Mouse (Mus musculus) heart, embryonic 14.5 days (tissue): ENCODE data around the gene Slc6a12. TPM values are rescaled to one million over a fixed set of nuclear protein-coding genes. Genes with fewer than 3 reads are reported as not detected.

ENCODE experiments used
- ATAC-seq: fragments of 200-750 bp; cut with Nextera tagmentation; 2 replicates; pipeline ENCODE4 v1.8.0; 2017; ENCODE audit warnings: low read depth, moderate TSS enrichment; ENCODE audit not compliant: insufficient number of reproducible peaks, insufficient read depth, low FRiP score
- H3K27ac ChIP-seq, 2 experiments: fragments of 200-500 bp in 1 of 2; fragments of 300-500 bp in 1 of 2; sonication (generic) in 1 of 2; replicated peaks in 1 of 2; 2 replicates each; pipeline ENCODE4 v1.5.1; 2012 to 2014; ENCODE audit warnings: low read depth in 2 of 2, low read length in 2 of 2, control low read depth in 1 of 2, mild to moderate bottlenecking in 1 of 2, mixed read lengths in 1 of 2; ENCODE audit not compliant: control insufficient read depth in 1 of 2, insufficient read depth in 1 of 2
- H3K27me3 ChIP-seq: fragments of 300-500 bp; sonication (generic); 2 replicates; pipeline ENCODE4 v1.6.1; 2014; ENCODE audit warnings: mild to moderate bottlenecking, low read length, control low read depth; ENCODE audit not compliant: control insufficient read depth, insufficient read depth
- H3K36me3 ChIP-seq: fragments of 300-500 bp; sonication (generic); 2 replicates; pipeline ENCODE4 v1.6.1; 2014; ENCODE audit warnings: mild to moderate bottlenecking, control low read depth, low read length, mixed read lengths; ENCODE audit not compliant: control insufficient read depth, insufficient read depth
- H3K4me1 ChIP-seq, 2 experiments: fragments of 200-500 bp in 1 of 2; fragments of 300-500 bp in 1 of 2; sonication (generic) in 1 of 2; 2 replicates each; pipeline ENCODE4 v1.6.1; 2012 to 2014; ENCODE audit warnings: low read length in 2 of 2, control low read depth in 1 of 2, mixed read lengths in 1 of 2; ENCODE audit not compliant: control insufficient read depth in 2 of 2, insufficient read depth in 2 of 2
- H3K4me2 ChIP-seq: fragments of 300-500 bp; sonication (generic); 2 replicates; pipeline ENCODE4 v1.6.1; 2014; ENCODE audit warnings: mild to moderate bottlenecking, low read length
- H3K4me3 ChIP-seq, 2 experiments: fragments of 200-500 bp in 1 of 2; fragments of 300-500 bp in 1 of 2; sonication (generic) in 1 of 2; 2 replicates each; pipeline ENCODE4 v1.5.1; 2012 to 2014; ENCODE audit warnings: low read length in 2 of 2, mild to moderate bottlenecking in 2 of 2, control low read depth in 1 of 2, low read depth in 1 of 2, moderate library complexity in 1 of 2; ENCODE audit not compliant: control insufficient read depth in 1 of 2, insufficient read depth in 1 of 2
- H3K9ac ChIP-seq: fragments of 300-500 bp; sonication (generic); 2 replicates; pipeline ENCODE4 v1.6.1; 2014; ENCODE audit warnings: mild to moderate bottlenecking, low read length
- H3K9me3 ChIP-seq: fragments of 300-500 bp; sonication (generic); 2 replicates; pipeline ENCODE4 v1.6.1; 2016; ENCODE audit warnings: low read length, control low read depth; ENCODE audit not compliant: control insufficient read depth
- WGBS: fragments of 180-500 bp; shearing (Covaris S2); extraction: QIAGEN DNeasy Blood & Tissue Kit; methylation state at CpG from one replicate; pipeline ENCODE4 v1.1.7; 2014; 5-methylcytosine and 5-hydroxymethylcytosine counted together
- polyA plus RNA-seq: library from polyadenylated mRNA; unstranded; fragments of >200 nt; fragmentation: Nextera tagmentation; extraction: Ambion mirVana; gene quantifications from 2 replicates; pipeline ENCODE4 v1.2.1, GENCODE M21; 2014

Gene Slc6a12
- polyA plus RNA-seq, 1 experiment from 2014 or later, result not detected

GRCm38 (mm10) chr6:121392610-121393252 lies 49.9 kb downstream of the Slc6a12 start:
- H3K27me3 ChIP-seq, result no peaks in the 10 kb centered on the region

GRCm38 (mm10) chr6:121401140-121401539 lies 58.3 kb downstream of the Slc6a12 start:
- Histone ChIP-seq H3K4me1 (no peaks in the 10 kb centered on the region), H3K36me3 (no peaks in the 10 kb centered on the region), H3K27me3 (no peaks in the 10 kb centered on the region), H3K4me3 (no peak overlapping the region), H3K27ac (no peak overlapping the region), H3K9me3 (0 out of 2 replicates have a peak, but pooled peaks cover 3% of the 10 kb centered on the region), H3K9ac (no peak overlapping the region), H3K4me2 (no peak overlapping the region)
- ATAC-seq, result no peak
- 84% methylated on average over 6 of the region's 6 CpGs for WGBS

More at GRCm38 (mm10) chr6:121392610-121393252, 49.9 kb downstream of the Slc6a12 start:
- Histone ChIP-seq H3K9ac (no peak overlapping the region), H3K27ac (no peak overlapping the region), H3K9me3 (peaks cover 5% of the 10 kb centered on the region; the same call in 1 of the 2 replicates), H3K4me2 (no peak overlapping the region), H3K4me3 (no peak overlapping the region), H3K4me1 (no peaks in the 10 kb centered on the region), H3K36me3 (no peaks in the 10 kb centered on the region)
- no peak for ATAC-seq
- 69% methylated on average over 4 of the region's 4 CpGs for WGBS

GRCm38 (mm10) chr6:121401826-121402660 lies 59.2 kb downstream of the Slc6a12 start:
- H3K4me1 ChIP-seq, result no peaks in the 10 kb centered on the region
- no peak overlapping the region for H3K4me3 ChIP-seq
- no peaks in the 10 kb centered on the region for H3K36me3 ChIP-seq
- H3K27me3 ChIP-seq, result no peaks in the 10 kb centered on the region
- WGBS, result 75% methylated on average over 14 of the region's 14 CpGs
- ATAC-seq, result no peak
- no peak overlapping the region for H3K9ac ChIP-seq
- H3K4me2 ChIP-seq, result no peak overlapping the region
- H3K9me3 ChIP-seq, result 0 out of 2 replicates have a peak, but pooled peaks cover 4% of the 10 kb centered on the region
- H3K27ac ChIP-seq, result no peak overlapping the region

- 0 out of 2 replicates have a peak, but pooled peaks cover 4% of the 10 kb centered on the region for H3K9me3 ChIP-seq
- H3K4me2 ChIP-seq, result no peak overlapping the region
- no peaks in the 10 kb centered on the region for H3K4me1 ChIP-seq
- H3K9ac ChIP-seq, result no peak overlapping the region
- no peak overlapping the region for H3K4me3 ChIP-seq
- no peaks in the 10 kb centered on the region for H3K27me3 ChIP-seq
- no peaks in the 10 kb centered on the region for H3K36me3 ChIP-seq
- no peak for ATAC-seq
- 86% methylated on average over 8 of the region's 8 CpGs for WGBS
- no peak overlapping the region for H3K27ac ChIP-seq
These were observed 59.9 kb downstream of the Slc6a12 start for GRCm38 (mm10) chr6:121402661-121403244.

- no peak for ATAC-seq
- Histone ChIP-seq H3K4me1 (no peaks in the 10 kb centered on the region), H3K9ac (no peak overlapping the region), H3K27me3 (peaks cover 14% of the 10 kb centered on the region; the same call in 1 of the 2 replicates), H3K4me2 (no peak overlapping the region), H3K9me3 (0 out of 2 replicates have a peak, but pooled peaks cover 4% of the 10 kb centered on the region), H3K36me3 (no peaks in the 10 kb centered on the region), H3K4me3 (no peak overlapping the region), H3K27ac (no peak overlapping the region)
- WGBS, result 85% methylated on average over 8 of the region's 8 CpGs
These were observed 62.4 kb downstream of the Slc6a12 start for GRCm38 (mm10) chr6:121405311-121405710.

- H3K9me3 ChIP-seq, result 0 out of 2 replicates have a peak, but pooled peaks cover 4% of the 10 kb centered on the region
- H3K9ac ChIP-seq, result no peak overlapping the region
- H3K36me3 ChIP-seq, result no peaks in the 10 kb centered on the region
- H3K27ac ChIP-seq, result no peak overlapping the region
- H3K4me2 ChIP-seq, result no peak overlapping the region
- no peak overlapping the region for H3K4me3 ChIP-seq
- H3K4me1 ChIP-seq, result no peaks in the 10 kb centered on the region
- no peak for ATAC-seq
- peaks cover 36% of the 10 kb centered on the region for H3K27me3 ChIP-seq
- WGBS, result 46% methylated on average over 5 of the region's 5 CpGs
These were observed 64.7 kb downstream of the Slc6a12 start for GRCm38 (mm10) chr6:121407571-121408011.

GRCm38 (mm10) chr6:121412558-121413297 lies 69.9 kb downstream of the Slc6a12 start:
- Histone ChIP-seq H3K27me3 (peaks cover 66% of the 10 kb centered on the region), H3K9ac (no peak overlapping the region), H3K9me3 (no peaks in the 10 kb centered on the region), H3K36me3 (no peaks in the 10 kb centered on the region), H3K4me2 (peak overlapping the region; percentile 37), H3K4me1 (0 out of 4 replicates have a peak, but pooled peaks cover 0 to 3% of the 10 kb centered on the region in 2 experiments), H3K4me3 (peak overlapping the region in 1 of 2 experiments; percentile 7; a peak in 1 of 4 replicates), H3K27ac (no peak overlapping the region)
- 2% methylated on average over 45 of the region's 46 CpGs for WGBS
- no peak for ATAC-seq
